Mouse (Mus musculus) liver, embryonic 13.5 days (tissue): ENCODE results near the gene Cdk14. TPM values are rescaled to one million over a fixed set of nuclear protein-coding genes. Genes with fewer than 3 reads are reported as not detected.

ENCODE experiments used
- ATAC-seq: fragments of 200-750 bp; cut with Nextera tagmentation; 2 replicates; pipeline ENCODE4 v1.8.0; 2017; ENCODE audit warnings: low read depth, mild to moderate bottlenecking, moderate number of reproducible peaks, moderate library complexity
- DNase-seq: peaks from one replicate; pipeline ENCODE4 v3.0.0; 2022
- H3K27ac ChIP-seq: fragments of 300-500 bp; sonication (generic); 2 replicates; pipeline ENCODE4 v1.5.1; 2015; ENCODE audit warnings: moderate library complexity, mild to moderate bottlenecking, inconsistent platforms
- H3K27me3 ChIP-seq: fragments of 300-500 bp; sonication (generic); 2 replicates; pipeline ENCODE4 v1.6.1; 2015; ENCODE audit warnings: mild to moderate bottlenecking, inconsistent platforms
- H3K36me3 ChIP-seq: fragments of 300-500 bp; sonication (generic); 2 replicates; pipeline ENCODE4 v1.6.1; 2015; ENCODE audit warnings: mild to moderate bottlenecking, inconsistent platforms
- H3K4me1 ChIP-seq: fragments of 300-500 bp; sonication (generic); replicated peaks from 2 replicates; pipeline ENCODE4 v1.6.1; 2015; ENCODE audit warnings: inconsistent platforms
- H3K4me2 ChIP-seq: fragments of 300-500 bp; sonication (generic); 2 replicates; pipeline ENCODE4 v1.6.1; 2015; ENCODE audit warnings: inconsistent platforms, mild to moderate bottlenecking, moderate library complexity
- H3K4me3 ChIP-seq: fragments of 300-500 bp; sonication (generic); replicated peaks from 2 replicates; pipeline ENCODE4 v1.5.1; 2015; ENCODE audit warnings: mild to moderate bottlenecking, inconsistent platforms
- H3K9ac ChIP-seq: fragments of 300-500 bp; sonication (generic); 2 replicates; pipeline ENCODE4 v1.6.1; 2015; ENCODE audit warnings: mild to moderate bottlenecking, inconsistent platforms
- H3K9me3 ChIP-seq: fragments of 300-500 bp; sonication (generic); replicated peaks from 2 replicates; pipeline ENCODE4 v1.6.1; 2016; ENCODE audit warnings: inconsistent platforms
- WGBS: fragments of 180-500 bp; shearing (Covaris S2); methylation state at CpG from one replicate; pipeline ENCODE4 v1.1.7; 2015; ENCODE audit not compliant: insufficient replicate concordance; 5-methylcytosine and 5-hydroxymethylcytosine counted together
- polyA plus RNA-seq: library from polyadenylated mRNA; unstranded; fragments of >200 nt; fragmentation: Nextera tagmentation; extraction: Ambion mirVana; gene quantifications from 2 replicates; pipeline ENCODE4 v1.2.1, GENCODE M21; 2015

The Cdk14 gene
- polyA plus RNA-seq, 1 experiment from 2014 or later = 1.4 TPM

- no peak overlapping the region for H3K27ac ChIP-seq
- no peak for ATAC-seq
- DNase-seq = no peak
- H3K4me3 ChIP-seq = no peak overlapping the region
- no peaks in the 10 kb centered on the region for H3K9me3 ChIP-seq
- H3K27me3 ChIP-seq = no peaks in the 10 kb centered on the region
- no peak overlapping the region for H3K4me2 ChIP-seq
- WGBS = 64% methylated on average over 5 of the region's 5 CpGs
- H3K36me3 ChIP-seq = no peaks in the 10 kb centered on the region
- H3K4me1 ChIP-seq = no peaks in the 10 kb centered on the region
- H3K9ac ChIP-seq = no peak overlapping the region
These were observed 303.2 kb downstream of the Cdk14 start for GRCm38 (mm10) chr5:5116775-5117522.

GRCm38 (mm10) chr5:5115546-5115945, 304.6 kb downstream of the Cdk14 start:
- no peak for DNase-seq
- Histone ChIP-seq H3K4me3 (no peak overlapping the region), H3K27ac (no peak overlapping the region), H3K9ac (no peak overlapping the region), H3K9me3 (no peaks in the 10 kb centered on the region), H3K4me1 (no peaks in the 10 kb centered on the region), H3K4me2 (no peak overlapping the region), H3K27me3 (no peaks in the 10 kb centered on the region), H3K36me3 (no peaks in the 10 kb centered on the region)
- 37% methylated on average over 1 of the region's 1 CpGs for WGBS
- ATAC-seq = no peak

GRCm38 (mm10) chr5:5109621-5110020, 310.5 kb downstream of the Cdk14 start:
- Histone ChIP-seq H3K36me3 (no peaks in the 10 kb centered on the region), H3K9ac (no peak overlapping the region), H3K27me3 (no peaks in the 10 kb centered on the region), H3K27ac (no peak overlapping the region), H3K9me3 (no peaks in the 10 kb centered on the region), H3K4me2 (no peak overlapping the region), H3K4me3 (no peak overlapping the region), H3K4me1 (no peaks in the 10 kb centered on the region)
- ATAC-seq = no peak
- no peak for DNase-seq
- WGBS = 45% methylated on average over 3 of the region's 3 CpGs

GRCm38 (mm10) chr5:5109017-5109416, 311.1 kb downstream of the Cdk14 start:
- H3K27me3 ChIP-seq = no peaks in the 10 kb centered on the region
- no peak overlapping the region for H3K4me3 ChIP-seq
- H3K4me2 ChIP-seq = no peak overlapping the region
- H3K4me1 ChIP-seq = no peaks in the 10 kb centered on the region
- ATAC-seq (no peak), DNase-seq (no peak)
- 54% methylated on average over 3 of the region's 3 CpGs for WGBS
- no peaks in the 10 kb centered on the region for H3K36me3 ChIP-seq
- H3K27ac ChIP-seq = no peak overlapping the region
- no peak overlapping the region for H3K9ac ChIP-seq
- H3K9me3 ChIP-seq = no peaks in the 10 kb centered on the region

- DNase-seq = no peak
- Histone ChIP-seq H3K9ac (no peak overlapping the region), H3K4me2 (no peak overlapping the region), H3K9me3 (no peaks in the 10 kb centered on the region), H3K4me1 (no peaks in the 10 kb centered on the region), H3K4me3 (no peak overlapping the region), H3K27ac (no peak overlapping the region), H3K27me3 (no peaks in the 10 kb centered on the region), H3K36me3 (no peaks in the 10 kb centered on the region)
- WGBS = 50% methylated on average over 3 of the region's 3 CpGs
- no peak for ATAC-seq
These were observed 323.7 kb downstream of the Cdk14 start for GRCm38 (mm10) chr5:5096248-5096915.

GRCm38 (mm10) chr5:5092736-5093135, 327.4 kb downstream of the Cdk14 start:
- Histone ChIP-seq H3K4me2 (no peak overlapping the region), H3K9me3 (no peaks in the 10 kb centered on the region), H3K36me3 (no peaks in the 10 kb centered on the region), H3K27me3 (no peaks in the 10 kb centered on the region), H3K9ac (no peak overlapping the region), H3K4me3 (no peak overlapping the region), H3K4me1 (no peaks in the 10 kb centered on the region), H3K27ac (no peak overlapping the region)
- DNase-seq (no peak), ATAC-seq (no peak)
- 81% methylated on average over 7 of the region's 7 CpGs for WGBS

- 7% methylated on average over 1 of the region's 1 CpGs for WGBS
- Histone ChIP-seq H3K9ac (no peak overlapping the region), H3K4me3 (no peak overlapping the region), H3K36me3 (no peaks in the 10 kb centered on the region), H3K9me3 (no peaks in the 10 kb centered on the region), H3K4me2 (no peak overlapping the region), H3K27ac (no peak overlapping the region), H3K27me3 (no peaks in the 10 kb centered on the region), H3K4me1 (no peaks in the 10 kb centered on the region)
- no peak for DNase-seq
- ATAC-seq = no peak
These were observed 348.6 kb downstream of the Cdk14 start for GRCm38 (mm10) chr5:5071526-5071925.

- no peaks in the 10 kb centered on the region for H3K36me3 ChIP-seq
- no peak for DNase-seq
- H3K9me3 ChIP-seq = no peaks in the 10 kb centered on the region
- no peak for ATAC-seq
- no peak overlapping the region for H3K9ac ChIP-seq
- H3K4me1 ChIP-seq = no peaks in the 10 kb centered on the region
- 62% methylated on average over 3 of the region's 3 CpGs for WGBS
- H3K27ac ChIP-seq = no peak overlapping the region
- no peak overlapping the region for H3K4me3 ChIP-seq
- H3K27me3 ChIP-seq = no peaks in the 10 kb centered on the region
- no peak overlapping the region for H3K4me2 ChIP-seq
These were observed 355.4 kb downstream of the Cdk14 start for GRCm38 (mm10) chr5:5064686-5065085.

- Histone ChIP-seq H3K4me2 (no peak overlapping the region), H3K27me3 (no peaks in the 10 kb centered on the region), H3K27ac (no peak overlapping the region), H3K9ac (no peak overlapping the region), H3K4me1 (no peaks in the 10 kb centered on the region), H3K9me3 (no peaks in the 10 kb centered on the region), H3K4me3 (no peak overlapping the region), H3K36me3 (no peaks in the 10 kb centered on the region)
- no peak for ATAC-seq
- WGBS = 17% methylated on average over 4 of the region's 4 CpGs
- DNase-seq = no peak
These were observed 363.8 kb downstream of the Cdk14 start for GRCm38 (mm10) chr5:5056102-5056883.

- H3K36me3 ChIP-seq = no peaks in the 10 kb centered on the region
- H3K4me1 ChIP-seq = no peaks in the 10 kb centered on the region
- H3K27me3 ChIP-seq = no peaks in the 10 kb centered on the region
- no peaks in the 10 kb centered on the region for H3K9me3 ChIP-seq
- WGBS = 31% methylated on average over 1 of the region's 1 CpGs
- DNase-seq (no peak), ATAC-seq (no peak)
- no peak overlapping the region for H3K4me3 ChIP-seq
- no peak overlapping the region for H3K9ac ChIP-seq
- H3K27ac ChIP-seq = no peak overlapping the region
- no peak overlapping the region for H3K4me2 ChIP-seq
These were observed 364.6 kb downstream of the Cdk14 start for GRCm38 (mm10) chr5:5055494-5055893.

GRCm38 (mm10) chr5:5054270-5054669, 365.8 kb downstream of the Cdk14 start:
- no peak for ATAC-seq
- no peak for DNase-seq
- 46% methylated on average over 1 of the region's 1 CpGs for WGBS

More at GRCm38 (mm10) chr5:5054270-5054669, 365.8 kb downstream of the Cdk14 start:
- no peak overlapping the region for H3K4me2 ChIP-seq
- H3K9ac ChIP-seq = no peak overlapping the region
- H3K36me3 ChIP-seq = no peaks in the 10 kb centered on the region
- no peak overlapping the region for H3K27ac ChIP-seq
- no peaks in the 10 kb centered on the region for H3K9me3 ChIP-seq
- no peak overlapping the region for H3K4me3 ChIP-seq
- H3K4me1 ChIP-seq = no peaks in the 10 kb centered on the region
- no peaks in the 10 kb centered on the region for H3K27me3 ChIP-seq
